Mouse (Mus musculus): Measurements from ENCODE around the gene Hsd17b1.

The Hsd17b1 gene

DNA sequence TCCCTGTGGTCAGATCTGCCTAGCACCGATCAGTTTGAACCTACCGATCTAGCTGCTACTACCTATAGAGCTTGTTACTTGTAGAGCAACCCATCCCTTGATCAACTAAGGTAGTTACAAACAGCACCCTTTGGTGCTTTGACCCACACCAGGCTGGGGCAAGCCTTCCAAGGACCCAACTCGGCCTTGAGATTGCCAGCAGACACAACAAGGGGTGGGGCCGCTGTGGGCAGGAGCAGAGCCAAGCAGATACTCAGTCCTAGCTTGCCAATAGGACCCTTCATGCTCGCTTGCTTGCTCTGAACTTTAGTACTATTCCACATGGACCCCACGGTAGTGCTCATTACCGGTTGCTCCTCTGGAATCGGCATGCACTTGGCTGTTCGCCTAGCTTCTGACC lies at the start of gene Hsd17b1:
Gene Hsd17b1, plus strand, starts transcription at position 291 of the 400 bp plus-strand sequence.
- no peak for DNase-seq (ENCODE audit: low spot score in 2 of 2)

DNA sequence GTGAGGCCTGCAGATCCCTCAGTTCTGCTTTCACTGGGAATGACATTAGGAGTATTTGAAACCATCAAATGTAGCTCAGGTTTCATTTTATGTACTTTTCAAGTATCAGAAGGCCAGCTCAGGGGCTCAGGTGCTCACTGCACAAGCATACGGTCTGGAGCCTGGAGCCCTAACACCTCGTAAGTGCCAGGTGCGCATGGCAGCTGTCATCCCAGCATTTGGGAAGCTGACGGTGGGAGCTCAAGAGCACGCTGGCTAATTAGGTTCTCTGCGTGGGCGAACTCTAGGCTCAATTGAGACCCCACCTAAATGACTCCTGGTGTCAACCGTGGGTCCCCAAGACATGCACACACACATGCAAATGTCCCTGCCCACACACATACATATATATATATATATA lies 48.9 kb upstream of the Hsd17b1 start:
- DNase-seq (ENCODE audit: low spot score in 2 of 2): no peak

DNA sequence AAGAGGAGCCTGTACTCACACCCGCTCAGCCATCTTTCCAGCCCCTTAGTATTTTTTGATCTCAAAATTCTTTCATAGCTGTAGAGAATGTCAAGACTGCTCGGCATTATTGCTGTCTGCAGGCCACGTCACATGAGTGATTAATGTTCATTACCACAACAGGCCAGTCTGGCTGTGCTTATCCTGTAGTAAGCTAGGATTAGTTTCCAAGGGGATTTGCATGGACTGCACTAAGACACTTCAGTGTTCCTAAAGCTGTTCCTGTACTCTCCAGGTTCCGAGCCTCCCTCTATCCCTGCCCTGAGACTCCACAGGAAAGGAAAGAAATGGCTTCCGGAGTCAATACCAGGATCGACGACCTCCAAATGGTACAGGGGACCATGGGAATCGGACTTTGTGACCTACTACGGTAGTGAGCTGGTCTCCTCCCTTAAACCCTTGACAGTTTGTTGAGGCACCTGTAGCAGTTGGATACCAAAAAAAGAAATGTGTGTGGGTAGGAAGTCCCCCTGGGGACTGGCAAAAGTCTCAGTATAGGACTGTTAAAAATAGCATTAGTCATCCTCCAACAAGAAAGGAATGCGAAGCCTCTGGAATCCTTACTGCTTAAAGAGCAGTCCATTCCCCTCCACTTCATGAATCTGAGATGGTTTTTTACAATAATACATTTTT lies 47.9 kb upstream of the Hsd17b1 start:
- DNase-seq (ENCODE audit: low spot score in 2 of 2): no peak

DNA sequence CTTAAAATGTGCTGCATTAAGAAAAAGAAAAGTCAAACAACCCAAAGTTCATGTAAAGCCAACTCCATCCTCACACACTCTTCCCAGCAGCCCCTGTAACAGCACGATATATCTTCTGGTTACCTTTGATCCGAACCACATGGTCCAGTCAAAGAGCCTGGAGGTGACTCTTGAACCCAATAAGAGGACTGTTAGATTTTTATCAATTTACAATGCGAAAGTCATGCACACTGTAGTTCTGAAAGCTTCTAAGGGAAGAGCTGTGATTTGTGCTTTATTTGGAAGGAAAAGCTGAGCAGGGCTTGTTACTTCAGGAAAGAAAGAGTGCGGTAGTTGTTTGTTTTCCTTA lies 47.4 kb upstream of the Hsd17b1 start:
- DNase-seq (ENCODE audit: low spot score in 2 of 2): no peak

DNA sequence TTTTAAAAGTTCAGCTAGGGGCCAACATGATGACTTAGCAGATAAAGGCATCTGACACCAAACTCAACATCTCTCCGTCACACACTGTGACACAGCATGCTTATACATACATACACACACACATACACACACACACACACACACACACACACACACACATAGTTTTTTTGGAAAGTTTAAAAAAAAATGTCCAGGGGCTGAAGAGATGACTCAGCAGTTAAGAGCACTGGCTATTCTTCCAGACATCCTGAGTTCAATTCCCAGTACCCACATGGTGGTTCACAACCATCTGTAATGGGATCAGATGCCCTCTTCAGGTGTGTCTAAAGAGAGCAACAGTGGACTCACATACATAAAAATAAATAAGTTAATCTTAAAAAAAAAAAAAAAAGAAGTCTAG lies 46.7 kb upstream of the Hsd17b1 start:
- no peak for DNase-seq (ENCODE audit: low spot score in 2 of 2)

DNA sequence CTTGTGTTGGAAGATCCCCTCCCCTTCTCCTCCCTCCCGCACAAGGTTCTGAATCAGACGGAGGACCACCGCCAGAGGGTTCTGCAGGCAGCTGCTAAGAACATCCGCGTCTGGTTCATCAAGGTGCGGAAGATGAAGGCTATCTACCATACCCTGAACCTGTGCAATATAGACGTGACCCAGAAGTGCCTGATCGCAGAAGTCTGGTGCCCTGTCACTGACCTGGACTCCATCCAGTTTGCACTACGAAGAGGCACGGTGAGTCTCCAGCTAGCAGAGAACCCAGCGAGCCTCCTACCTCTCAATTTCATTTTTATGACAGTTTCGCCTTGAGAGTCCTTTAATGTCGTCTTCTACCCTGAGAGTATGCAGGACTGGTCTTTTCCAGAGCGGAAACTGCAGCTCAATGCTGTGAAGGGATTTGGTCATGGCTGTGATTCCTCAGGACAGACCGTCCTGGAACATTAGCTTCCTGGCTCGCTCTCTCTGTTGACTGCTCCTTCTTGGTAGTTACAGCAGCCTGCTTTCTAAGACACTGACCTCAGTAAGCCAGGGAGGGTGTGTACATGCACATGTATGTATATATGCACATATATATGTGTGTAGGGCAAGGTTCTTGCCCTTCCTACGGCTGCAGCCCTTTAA lies 44.2 kb upstream of the Hsd17b1 start:
- DNase-seq (ENCODE audit: low spot score in 2 of 2): no peak

DNA sequence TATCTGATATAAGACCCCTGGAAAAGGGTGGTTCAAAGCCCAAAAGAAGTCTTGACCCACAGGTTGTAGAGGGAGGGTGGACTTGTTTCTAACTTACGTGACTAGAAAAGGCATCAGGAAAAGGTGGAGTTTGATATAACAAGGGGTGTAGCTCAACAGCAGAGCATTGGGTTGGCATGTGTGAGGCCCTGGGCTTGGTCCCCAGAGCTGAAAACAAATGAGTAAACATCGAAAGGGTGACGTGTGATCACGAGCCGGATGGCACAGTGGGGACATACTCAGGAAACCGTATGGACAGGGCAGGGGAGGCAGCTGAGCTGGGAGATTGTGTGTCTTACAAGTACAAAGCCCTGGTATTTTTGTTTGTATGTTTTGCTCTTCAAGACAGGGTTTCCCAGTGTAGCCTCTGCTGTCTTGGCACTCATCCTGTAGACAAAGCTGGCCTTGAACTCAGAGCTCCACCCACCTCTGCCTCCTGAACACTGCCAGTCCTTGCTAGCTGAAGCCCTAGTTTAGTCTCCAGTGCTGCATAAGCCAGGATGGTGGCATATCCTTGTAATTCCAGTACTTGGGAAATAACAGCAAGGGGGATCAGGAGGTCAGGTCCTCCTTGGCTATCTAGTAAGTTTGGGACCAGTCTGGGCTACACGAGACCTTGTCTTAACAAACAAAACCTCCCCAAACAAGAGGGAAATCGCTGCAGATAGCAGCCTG lies 43.4 kb upstream of the Hsd17b1 start:
- no peak for DNase-seq (ENCODE audit: low spot score in 2 of 2)

DNA sequence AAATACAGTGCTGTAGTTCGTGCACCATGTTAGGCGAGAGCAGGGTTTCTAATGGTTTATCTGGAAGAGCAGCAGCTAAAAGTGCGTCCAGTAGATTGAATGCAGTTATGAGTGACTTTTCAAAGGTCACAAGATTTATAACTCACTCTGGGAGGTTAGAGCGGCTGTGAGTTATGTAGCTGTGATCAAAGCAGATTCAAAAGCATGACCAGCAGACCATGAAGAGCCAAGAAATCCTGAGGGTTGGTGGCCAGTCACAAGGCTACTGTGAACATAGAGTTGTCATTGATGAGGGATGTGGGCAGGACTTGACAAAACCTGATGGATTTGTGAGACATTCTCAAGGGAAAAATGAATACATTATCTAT lies 42.9 kb upstream of the Hsd17b1 start:
- no peak for DNase-seq (ENCODE audit: low spot score in 2 of 2)

DNA sequence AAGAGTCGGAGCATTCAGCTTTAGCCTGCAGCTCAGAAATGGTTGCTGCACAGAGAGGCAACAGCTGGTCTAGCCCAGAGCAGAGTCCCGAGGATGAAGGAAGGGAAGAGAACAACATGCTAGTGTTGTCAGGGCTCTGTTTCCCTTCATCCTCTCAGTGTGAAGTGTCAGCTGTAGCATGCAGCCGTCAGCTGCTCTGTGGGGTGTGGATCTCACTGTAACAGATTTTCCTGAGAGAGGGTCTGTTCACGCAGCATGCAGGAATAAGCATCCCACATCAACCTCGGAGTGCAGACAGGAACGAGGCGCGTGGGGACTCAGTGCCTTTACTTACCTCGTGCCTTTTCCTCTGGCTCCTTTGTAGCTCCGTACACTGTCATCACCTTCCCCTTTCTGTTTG lies 40.4 kb upstream of the Hsd17b1 start:
- no peak for DNase-seq (ENCODE audit: low spot score in 2 of 2)

DNA sequence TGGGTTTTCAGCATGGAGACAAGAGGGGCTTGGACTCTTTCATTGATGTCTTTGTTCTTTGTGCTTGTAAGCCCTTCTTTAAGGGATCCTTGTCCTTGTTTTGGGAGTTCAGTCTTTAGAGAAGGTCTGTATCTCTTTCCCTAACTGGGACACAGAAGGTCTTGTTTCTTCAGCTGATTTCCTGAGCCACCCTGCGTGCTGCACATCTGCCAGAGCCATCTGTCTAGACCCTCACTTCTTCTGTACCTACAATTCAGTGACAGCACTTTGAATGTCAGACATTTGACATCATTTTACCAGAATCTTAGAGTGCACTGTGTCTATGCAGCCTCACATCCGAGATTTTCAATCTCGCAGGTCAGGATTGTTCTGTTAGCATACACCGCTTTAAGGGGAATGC lies 32.4 kb upstream of the Hsd17b1 start:
- DNase-seq (ENCODE audit: low spot score in 2 of 2): no peak

DNA sequence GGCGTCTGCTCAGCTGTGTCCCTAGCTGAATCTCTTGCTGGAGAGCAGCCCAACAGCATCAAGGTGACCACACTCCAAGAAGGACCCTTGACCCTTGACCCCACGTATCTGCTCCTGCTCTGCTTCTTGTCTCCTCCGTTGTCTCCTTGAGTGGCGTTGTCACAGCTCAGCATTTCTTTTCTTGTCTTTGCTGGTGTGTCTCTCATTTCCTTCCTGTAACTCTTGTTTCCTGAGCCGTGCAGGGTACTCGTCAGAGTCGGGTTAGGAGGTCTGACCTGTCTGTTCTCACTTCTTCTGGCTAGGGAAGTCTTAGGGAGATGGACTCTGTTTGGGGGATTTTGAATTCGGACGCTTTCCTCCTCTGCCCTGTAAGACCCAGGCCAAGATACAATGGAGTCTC lies 31.8 kb upstream of the Hsd17b1 start:
- DNase-seq (ENCODE audit: low spot score in 2 of 2): peak in 1 of 2 experiments; percentile 49

DNA sequence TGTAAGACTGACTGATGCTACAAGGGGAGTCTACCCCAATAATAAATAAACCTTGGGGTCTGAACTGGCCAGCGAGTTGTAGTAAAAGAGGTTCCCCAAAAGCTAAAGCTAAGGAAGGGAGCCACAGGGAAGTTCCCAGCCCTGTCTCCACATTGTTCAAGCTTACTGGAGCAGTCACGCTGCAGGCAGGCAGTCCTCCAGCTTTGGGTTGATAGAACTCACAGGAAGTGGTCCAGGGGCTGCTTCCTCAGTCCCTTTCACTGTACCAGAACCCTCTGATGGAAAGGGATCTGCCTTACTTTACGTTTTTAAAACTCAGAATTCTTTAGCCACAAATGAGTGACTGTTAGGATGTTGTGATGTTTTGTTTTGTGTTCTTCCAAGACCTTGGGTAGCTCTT lies 30.7 kb upstream of the Hsd17b1 start:
- DNase-seq (ENCODE audit: low spot score in 2 of 2): no peak

DNA sequence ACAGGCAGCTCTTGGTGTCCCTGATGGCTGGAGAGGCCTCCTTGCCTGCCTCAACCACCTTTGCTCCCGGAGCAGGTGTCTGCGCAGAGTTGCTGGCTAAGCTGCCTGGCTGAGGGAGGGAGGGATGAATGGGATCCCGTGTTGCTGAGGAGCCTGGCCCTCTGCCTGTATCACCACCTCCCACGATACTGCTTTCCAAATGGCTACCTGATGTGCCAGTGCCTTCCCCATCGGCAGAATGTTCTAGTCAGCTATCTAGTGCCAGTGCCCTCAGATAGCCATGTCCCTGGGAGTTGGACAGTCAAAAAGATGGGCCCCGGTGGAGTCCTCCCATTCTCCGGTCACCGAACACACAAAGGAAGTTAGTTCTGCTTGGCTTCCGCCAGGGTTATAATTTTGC lies 27.9 kb upstream of the Hsd17b1 start:
- no peak for DNase-seq (ENCODE audit: low spot score in 2 of 2)

DNA sequence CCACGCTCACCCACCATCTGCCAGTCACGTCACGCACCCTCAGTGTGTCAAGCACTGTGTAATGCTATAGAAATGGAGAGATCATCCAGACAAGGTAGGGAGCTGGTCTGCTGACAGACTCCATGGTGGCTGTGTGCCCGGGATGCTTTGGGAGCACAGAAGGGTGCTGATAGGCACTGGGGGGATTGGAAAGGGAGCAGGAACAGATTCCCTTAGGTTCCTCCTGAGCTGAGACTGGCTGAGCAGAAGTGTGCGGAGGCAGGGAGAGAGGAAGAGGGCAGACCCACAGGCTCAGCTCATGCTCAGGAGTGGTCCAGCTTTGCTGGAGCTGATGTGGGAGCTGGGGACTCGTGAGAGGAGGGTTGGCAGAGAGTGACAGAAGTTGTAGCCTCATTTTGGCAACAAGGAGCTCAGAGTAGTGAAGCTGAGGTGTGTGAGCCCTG lies 27.1 kb upstream of the Hsd17b1 start:
- DNase-seq (ENCODE audit: low spot score in 2 of 2): no peak

DNA sequence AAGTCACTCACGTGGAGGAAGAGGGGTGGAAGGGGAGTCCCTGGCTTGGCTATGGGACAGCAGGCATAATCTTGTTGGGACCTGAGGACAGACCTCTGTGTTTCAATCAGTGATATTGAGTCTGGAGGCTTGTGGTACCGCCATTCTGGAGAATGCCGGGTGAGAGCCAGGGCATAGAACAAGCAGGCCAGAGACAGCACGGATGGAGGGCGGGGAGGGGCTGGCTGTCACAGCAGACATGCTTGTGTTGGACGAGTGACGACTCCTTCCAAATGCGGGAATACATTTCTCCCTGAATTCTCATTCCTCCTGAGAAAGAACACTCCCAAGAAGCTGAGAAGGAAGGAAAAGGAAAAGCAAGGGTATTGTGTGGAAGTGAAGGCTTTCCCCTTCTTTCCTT lies 26.6 kb upstream of the Hsd17b1 start:
- DNase-seq (ENCODE audit: low spot score in 2 of 2): no peak

DNA sequence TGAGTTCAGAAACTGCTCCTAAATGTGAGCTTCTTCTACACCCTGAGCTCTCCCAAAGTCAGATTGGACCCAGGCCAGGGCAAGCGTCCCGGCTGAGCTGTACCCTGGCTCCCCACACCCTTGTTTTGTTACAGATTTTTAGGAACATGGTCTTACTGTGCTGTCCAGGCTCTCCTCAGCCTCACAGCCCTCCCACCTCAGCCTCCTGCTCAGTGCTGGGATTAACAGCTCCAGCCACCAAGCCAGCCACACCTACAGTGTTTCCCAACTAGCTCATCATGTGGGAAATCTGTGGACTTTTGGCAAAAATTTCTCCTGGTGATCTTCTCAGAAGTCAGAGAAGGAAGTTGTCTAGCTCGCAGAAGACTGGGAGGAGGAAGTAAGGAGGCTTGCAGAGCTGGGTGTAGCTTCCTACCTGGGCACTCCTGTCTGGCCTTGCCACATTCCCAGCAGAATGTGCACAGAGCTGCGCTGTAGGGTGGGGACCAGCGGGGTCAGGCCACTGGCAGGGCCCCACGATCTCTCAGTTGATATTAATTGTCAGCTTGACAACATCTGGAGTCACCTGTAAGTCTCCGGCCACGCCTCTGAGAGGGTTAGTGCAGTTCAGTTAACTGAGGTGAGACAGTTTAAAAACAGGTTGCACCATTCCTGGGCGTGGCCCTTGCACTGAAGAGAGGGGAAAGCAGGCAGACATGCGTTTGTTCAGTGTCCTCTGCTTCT lies 25.3 kb upstream of the Hsd17b1 start:
- DNase-seq (ENCODE audit: low spot score in 2 of 2): no peak

DNA sequence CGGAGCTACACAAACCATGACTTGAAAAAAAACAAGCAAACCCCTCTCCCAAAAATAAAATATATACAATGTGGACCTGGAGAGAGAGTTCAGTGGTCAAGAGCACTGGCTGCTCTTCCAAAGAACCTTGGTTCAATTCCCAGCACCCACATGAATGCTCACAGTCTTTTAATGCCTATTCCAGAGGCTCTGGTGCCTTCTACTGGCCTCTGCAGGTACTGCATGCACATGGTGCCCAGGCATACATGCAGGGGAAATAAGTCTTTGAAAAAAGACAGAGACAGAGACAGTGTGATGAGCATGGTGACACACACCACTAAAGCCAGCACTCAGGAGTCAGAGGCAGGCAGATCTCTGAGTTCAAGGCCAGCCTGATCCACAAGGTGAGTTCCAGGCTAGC lies 24.2 kb upstream of the Hsd17b1 start:
- DNase-seq (ENCODE audit: low spot score in 2 of 2): no peak

DNA sequence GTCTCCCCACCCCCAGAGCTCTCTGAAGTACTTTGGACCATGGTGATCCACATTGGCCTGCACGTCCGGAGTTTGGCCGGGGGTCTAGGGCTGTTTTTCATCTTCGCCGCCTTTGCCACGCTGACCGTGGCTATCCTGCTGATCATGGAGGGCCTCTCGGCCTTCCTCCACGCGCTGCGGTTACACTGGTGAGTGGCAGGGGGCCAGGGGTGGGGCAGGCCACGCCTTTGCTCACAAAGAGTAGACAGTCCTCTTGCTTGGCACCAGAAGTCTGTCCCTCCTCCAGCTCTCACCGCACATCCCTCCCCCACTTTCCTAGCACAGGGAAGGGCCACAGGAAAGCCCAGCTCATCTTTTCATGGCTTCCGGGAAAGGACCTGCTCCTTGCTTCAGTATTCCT lies 22.8 kb upstream of the Hsd17b1 start:
- no peak for DNase-seq (ENCODE audit: low spot score in 2 of 2)

DNA sequence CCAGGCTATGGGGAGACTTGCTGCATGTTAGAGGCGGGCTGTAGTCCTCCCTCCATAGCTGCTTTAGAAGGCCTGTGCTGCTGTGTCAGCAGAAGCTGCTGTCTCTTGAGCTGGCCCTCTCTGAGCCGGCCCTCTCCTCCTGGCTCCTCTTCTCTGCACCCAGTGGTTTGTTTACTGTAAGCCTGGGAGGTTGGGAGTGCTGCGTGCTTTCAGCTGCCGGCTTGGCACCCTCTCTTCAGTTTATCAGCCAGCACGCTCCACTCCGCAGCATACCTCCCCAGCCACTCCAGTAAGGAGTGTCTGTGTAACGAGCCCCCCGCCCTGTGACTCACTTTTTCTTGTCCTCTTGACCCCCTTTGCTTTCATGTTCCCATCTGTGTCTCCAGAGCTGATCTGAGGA lies 21.3 kb upstream of the Hsd17b1 start:
- no peak for DNase-seq (ENCODE audit: low spot score in 2 of 2)

DNA sequence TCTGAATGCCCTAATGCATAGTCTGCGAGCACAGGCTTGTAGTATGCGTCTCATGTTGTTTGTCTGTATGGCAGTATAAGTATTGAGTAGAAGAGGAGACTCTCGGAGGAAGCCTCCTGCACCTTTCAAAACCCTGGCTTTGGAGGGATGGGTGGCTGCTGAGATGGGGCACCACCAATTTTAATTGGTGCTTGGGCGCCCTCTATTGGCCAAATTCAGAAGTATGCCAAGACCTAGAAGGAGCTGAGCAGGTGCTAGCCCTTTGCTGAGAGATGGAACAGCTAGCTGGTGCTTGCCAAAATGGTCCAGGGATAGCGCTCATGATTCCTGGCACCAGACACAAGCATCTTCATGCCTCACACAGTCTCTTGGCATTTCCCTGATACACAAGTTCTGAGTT lies 20.4 kb upstream of the Hsd17b1 start:
- DNase-seq (ENCODE audit: low spot score in 2 of 2): peak; percentile 82 to 95

DNA sequence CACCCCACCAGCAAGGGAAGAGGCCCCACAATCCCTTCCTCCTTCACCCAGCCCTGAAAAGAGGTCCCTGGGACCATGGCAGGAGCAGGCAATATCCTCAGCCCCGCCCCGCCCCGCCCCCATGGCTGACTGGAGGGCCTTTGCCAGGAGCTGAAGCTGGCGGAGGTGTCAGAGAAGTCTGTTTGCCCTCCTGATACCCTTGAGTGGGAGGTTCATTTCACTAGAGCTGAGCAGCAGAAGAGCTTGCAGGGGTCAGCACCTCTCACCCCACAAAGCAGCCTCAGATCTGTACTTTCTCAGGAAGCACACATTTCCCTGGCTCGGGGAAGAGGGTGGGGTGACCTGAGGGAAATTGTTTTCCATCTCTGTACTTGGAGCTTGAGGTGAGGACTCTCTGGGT lies 19.5 kb upstream of the Hsd17b1 start:
- no peak for DNase-seq (ENCODE audit: low spot score in 2 of 2)

DNA sequence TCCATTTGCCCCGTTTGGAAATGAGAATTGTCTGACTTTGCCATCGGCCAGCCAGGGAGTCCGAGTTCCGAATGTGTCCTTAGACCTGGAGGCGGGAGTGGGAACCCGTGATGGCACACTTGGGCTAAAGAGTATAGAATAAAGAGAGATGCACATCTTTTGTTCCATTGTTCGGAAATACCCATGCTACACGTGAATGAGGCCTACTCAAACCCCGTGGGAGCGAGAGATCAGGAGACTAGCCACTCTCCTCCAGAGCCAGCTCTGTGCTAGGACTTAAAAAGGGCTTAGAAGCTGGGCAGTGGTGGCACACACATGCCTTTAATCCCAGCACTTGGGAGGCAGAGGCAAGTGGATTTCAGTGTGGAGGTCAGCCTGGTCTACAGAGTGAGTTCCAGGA lies 18.7 kb upstream of the Hsd17b1 start:
- no peak for DNase-seq (ENCODE audit: low spot score in 2 of 2)

DNA sequence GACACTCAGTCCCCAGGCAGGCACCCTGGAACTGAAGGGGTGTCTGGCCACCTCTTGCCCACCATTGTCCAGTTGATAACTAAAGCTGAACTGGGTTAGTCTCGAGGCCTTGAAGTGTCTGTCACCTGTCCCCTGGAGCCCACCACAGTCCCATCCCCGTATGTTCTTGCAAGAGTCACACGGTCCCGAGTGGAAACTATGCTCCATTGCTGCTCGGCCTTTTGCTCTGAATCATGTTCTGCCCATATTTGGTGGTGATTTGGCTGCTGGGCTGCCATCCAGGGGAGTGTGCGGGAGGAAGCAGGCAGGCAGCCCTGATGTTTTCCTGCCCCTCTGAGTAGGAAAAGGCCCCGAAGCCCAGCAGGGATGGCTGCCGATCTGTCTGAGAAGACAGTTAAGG lies 18.1 kb upstream of the Hsd17b1 start:
- no peak for DNase-seq (ENCODE audit: low spot score in 2 of 2)
